Mouse (Mus musculus) spleen, postnatal 4 days (tissue): ENCODE measurements around the gene Pex16.
A peak's percentile ranks its signal among the peaks of the same experiment; 100 is the strongest.

Experiments
- DNase-seq, 2 experiments: peaks; one replicate each; pipeline ENCODE4 v3.0.0; 2022; ENCODE audit warnings: low spot score in 2 of 2

Gene Pex16

DNA sequence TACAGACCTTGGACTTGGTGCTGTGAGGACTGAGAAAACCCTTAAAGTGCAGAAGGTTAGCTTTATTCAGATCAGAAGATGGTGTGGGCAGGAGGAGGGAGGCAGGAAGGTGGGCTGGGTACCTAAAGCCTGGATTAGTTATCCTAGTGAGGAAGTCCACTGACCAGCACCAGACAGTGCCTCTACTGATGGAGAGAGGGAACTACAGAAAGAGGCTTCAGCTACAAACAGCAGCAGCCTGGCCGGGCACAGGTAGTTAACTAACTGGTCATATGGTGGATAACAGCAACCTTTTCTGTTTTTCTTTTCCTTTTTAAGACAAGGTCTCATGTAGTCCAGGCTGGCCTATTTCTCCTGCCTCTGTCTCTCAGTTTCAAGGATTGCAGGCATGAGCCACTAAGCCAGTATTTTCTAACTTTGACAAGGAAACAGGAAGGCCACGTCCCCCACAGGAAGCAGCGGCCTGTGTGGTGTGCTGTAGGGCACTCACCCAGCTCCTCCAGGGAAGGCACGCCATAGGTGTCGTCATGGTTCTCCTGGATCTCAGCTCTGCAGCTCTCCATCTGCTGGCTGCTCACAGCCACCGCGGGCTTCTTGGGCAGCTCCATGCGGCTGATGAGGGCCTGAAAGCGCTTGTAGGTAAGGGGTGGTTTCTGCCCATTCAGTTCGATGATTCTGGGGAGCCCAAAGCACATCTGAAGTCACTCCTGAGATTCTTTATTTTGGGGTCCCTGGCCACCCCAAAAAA lies 48.1 kb downstream of the Pex16 start:
- no peak for DNase-seq

DNA sequence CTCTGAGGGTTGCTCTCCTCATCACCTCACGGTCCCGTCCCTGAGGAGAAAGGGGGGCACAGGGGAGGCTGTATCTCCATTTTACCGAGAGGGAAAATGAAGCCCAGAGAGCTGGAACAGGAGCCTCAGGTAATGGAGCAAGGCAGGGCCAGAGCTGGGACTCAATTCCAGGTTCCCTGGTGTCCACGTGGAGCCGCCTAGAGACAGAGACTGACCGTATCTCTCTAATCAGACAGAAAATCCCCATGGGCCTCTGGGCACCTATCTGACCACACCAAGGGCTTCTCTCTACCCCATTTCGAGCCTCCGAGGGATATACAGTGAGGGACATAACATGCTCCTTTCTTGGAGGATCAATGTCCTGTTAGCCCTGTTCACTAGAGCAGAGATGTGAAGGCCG lies 48.7 kb downstream of the Pex16 start:
- DNase-seq = no peak

GRCm38 (mm10) chr2:92423702-92424461 lies 49.4 kb downstream of the Pex16 start:
- DNase-seq = peak in 1 of 2 experiments; percentile 31

DNA sequence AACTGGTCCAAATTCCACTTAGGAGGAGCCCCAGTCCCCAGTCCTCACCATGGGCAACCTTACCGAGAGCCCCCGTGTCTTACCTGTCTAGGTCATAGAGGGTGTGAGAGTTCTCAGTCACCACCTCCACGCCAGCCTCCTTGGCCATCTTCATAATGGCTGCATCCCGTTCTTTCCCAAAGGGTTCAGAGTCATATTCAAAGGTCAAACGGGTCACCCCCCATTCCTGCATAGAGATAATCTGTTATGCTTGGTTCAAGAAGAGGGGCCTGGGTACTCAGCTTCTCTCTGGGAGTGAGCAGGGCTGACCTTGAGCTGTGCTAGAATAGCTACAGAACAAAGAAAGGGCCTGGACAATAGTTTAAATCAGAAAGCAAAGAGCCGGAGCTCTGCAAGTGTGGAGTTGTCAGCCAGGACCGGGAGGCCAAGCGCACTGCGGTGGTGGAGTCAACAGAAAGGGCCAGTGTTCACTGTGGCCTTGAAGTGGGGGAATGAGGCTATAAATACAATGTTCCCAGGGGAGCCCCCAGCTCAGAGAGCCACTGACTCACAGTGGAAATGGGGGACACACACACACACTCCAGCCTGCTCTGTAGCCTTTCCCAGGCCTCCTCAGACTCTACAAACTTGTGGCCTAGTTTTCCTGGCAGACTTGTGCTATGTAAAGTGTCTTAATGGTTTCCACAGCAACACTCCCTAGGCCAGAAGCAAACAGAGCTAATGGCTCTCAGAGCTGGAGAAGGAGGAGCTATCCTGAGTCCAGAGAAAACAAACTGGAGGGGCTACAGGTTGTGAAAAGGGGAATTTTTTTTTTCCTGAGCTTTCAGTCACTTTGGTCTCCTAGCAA lies 50.2 kb downstream of the Pex16 start:
- DNase-seq = no peak

DNA sequence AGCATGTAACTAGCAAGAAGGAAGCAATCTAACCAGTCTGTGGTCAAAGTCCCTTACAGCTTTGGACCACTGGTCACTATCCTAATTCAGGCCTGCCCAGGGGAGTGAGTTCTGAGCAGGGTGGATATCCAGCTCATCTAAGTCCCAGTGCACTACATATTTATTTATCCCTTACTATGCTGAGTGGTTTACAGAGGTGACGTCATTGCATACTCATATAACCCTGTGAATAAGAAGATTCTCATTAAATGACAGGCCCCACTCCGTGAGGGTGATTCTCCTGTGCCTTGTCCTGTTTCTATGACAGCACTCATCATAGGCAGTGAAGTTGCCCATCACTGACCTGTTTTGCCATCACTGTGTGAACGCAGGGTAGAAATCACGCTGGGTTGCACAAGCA lies 50.9 kb downstream of the Pex16 start:
- DNase-seq = no peak

DNA sequence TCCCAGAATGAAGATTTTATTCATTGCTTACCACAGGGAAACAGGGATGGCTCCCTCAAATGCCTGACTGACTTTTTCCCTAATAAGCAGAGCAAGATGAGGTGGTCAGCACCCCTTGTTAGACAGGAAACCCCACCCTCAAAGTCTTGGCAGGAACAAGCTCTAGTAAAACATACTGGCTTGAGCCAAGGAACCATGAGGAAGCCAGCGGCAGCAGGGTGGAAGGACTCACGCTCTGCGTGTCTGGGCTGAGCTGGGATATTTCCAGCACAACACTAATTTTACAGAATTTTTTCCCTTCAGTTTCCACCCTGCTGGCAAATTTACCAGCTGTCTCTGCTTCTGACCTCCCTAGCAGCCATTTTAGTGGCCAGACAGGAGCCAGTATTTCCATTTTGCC lies 52.0 kb downstream of the Pex16 start:
- DNase-seq = no peak

GRCm38 (mm10) chr2:92427882-92428281 lies 53.4 kb downstream of the Pex16 start:
- DNase-seq = no peak

DNA sequence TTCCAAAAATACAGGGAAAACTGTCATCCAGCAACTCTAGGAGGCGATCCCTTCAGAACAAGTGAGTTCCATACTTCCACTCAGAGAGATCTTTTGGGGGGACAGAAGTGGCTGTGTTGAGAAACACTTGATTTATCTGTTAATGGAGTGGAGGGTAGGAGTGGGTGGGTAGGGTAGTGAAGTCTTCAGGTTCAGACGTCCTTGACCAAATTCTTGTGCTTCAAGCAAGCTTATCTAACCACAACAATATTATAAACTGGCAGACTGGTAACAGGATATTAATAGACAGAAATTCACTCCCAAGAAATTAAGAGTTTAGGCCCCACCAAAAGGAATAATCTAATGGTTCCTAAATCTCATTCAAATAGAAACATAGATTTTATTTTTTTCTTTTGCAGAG lies 55.6 kb downstream of the Pex16 start:
- no peak for DNase-seq
